Mouse (Mus musculus) thymus, adult 18-20 months (tissue): ENCODE measurements around the gene Rnf11.
A peak's percentile ranks its signal among the peaks of the same experiment; 100 is the strongest.

ENCODE experiments used
- DNase-seq, 2 experiments: peaks; one replicate each; pipeline ENCODE4 v3.0.0; 2022; ENCODE audit warnings: mixed read lengths in 2 of 2

Rnf11 gene

DNA sequence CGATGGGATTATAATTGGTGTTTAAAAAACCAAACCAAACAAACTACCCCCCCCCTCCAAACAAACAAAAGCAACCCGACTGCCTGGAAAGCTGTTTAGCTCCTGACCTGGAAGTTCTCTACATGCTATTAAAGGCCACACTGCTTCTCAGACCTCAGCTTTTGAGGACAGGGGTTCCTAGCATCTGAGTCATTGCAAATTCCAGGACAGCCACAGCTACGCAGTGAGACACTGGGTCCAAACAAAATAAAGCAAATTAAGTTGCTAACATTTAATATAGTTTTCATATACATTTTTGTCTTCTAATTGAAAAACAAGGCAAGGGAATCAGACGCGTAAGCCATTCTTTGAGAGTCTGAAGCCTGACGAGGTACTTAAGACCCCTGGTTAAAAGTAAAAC, 40.1 kb downstream of the Rnf11 start:
- DNase-seq, result no peak

GRCm38 (mm10) chr4:109442649-109443048, 41.9 kb downstream of the Rnf11 start:
- no peak for DNase-seq

DNA sequence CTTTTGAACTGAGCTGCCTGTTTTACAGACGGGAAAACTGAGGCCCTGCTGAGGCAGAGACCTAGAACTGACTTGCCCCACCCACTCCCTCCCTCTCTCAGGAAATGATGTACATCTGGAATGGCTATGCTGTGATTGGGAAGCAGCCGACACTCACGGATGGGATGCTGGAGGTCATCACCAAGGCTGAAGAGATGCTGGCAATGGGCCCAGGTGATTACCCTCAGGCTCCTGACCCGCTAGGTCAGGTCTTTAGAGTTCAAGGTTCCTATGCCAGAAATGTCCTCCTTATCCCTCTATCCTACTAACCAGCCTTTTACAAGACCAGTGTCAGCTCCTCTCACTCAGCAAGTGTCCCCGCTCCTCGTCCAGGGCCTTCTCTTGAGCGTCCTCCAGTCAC, 42.4 kb downstream of the Rnf11 start:
- DNase-seq, result no peak

DNA sequence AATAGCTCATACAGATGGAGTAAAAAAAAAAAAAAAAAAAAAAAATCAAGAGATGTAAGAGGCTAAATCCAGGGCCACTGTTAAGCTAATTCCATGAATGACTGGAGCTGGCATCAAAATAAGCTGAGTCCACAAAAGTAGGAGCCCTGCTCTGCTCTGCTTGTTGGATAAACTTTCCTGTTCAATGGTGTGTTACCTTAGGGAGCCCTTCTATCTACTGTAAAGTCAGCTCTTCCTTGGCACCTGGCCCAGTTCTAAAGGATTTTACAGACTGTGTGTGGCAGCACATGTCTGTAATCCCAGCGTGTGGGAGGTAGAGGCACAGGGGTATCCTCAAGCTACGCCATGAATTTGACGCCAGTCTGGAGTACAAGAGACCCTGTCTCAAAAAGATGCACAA, 43.5 kb downstream of the Rnf11 start:
- no peak for DNase-seq

DNA sequence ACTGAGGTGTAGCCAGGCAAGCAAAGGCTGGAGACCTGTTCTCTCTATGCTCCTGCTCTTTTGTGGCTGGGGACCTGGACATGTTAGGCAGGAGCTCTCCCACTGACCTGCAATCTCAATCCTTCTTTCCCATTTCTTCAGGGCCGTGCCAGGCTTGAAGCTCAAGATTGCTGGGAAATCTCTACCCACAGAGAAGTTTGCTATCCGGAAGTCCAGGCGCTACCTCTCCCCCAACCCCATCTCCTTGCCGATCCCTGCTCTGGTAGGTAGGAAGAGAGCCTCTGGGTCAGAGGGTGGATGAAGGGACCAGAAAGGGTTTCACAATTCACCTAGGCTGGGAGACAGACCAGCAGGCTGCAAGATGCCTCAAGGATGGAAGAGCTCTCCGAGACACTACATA, 44.1 kb downstream of the Rnf11 start:
- DNase-seq, result no peak

DNA sequence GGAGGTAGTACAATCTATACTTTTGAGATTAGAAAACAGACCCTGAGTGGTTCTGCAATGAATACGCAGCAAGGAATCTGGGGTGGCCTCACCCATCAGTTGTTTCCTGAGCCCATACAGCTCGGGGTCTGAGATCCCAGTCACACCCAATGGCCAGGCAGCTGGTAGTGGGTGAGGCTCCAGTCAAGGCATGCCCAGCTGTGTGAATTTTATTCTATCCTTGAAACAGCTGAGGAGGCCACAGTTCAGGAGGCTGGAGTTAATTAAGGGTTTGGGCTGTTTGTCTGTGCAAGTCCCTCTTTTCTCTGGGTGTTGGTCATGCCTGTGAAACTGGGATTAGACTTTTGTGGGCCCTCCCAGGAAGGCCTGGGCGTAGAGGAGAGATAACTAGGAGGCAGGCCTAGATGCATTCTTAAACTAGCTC, 44.7 kb downstream of the Rnf11 start:
- no peak for DNase-seq

DNA sequence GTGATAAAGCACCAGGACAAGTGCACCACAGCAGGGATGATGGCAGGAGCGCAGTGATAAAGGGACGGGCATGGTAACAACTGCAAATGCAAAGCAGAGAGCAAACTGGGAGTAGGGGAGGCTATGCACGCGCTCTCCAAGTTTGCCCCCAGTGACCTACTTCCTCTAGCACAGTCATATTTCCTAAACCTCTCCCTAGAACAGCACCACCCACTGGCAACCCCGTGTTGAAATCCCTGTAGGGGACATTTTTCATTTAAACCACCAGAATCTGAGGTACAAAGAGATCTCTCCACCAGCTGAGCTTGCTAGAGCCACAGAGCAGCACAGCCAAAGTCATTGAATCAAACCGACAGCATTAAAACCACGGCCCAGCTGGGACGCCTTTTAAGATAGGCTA, 45.4 kb downstream of the Rnf11 start:
- DNase-seq, result no peak

- DNase-seq, result peak in 1 of 2 experiments; percentile 19
These were observed 46.3 kb downstream of the Rnf11 start for GRCm38 (mm10) chr4:109437913-109438878.

DNA sequence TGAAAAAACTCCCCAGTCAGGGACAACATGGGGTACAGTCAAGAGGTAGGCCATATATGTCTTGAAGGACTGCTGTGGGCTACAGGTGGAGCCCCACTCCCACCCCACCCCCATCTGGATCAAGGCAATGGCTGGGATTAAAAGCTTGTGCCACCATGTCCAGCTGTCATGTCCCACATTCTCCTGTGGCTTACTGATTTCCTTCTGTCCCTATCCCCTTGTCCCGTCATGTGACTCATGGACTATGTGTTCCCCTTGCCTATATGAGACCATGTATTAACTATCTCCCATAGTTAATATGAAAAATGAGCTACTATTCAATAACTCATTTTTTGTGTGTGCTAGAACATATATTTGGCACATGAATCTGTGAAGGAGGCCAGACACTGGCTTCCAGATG, 50.3 kb downstream of the Rnf11 start:
- no peak for DNase-seq

GRCm38 (mm10) chr4:109433641-109434040, 50.9 kb downstream of the Rnf11 start:
- no peak for DNase-seq

DNA sequence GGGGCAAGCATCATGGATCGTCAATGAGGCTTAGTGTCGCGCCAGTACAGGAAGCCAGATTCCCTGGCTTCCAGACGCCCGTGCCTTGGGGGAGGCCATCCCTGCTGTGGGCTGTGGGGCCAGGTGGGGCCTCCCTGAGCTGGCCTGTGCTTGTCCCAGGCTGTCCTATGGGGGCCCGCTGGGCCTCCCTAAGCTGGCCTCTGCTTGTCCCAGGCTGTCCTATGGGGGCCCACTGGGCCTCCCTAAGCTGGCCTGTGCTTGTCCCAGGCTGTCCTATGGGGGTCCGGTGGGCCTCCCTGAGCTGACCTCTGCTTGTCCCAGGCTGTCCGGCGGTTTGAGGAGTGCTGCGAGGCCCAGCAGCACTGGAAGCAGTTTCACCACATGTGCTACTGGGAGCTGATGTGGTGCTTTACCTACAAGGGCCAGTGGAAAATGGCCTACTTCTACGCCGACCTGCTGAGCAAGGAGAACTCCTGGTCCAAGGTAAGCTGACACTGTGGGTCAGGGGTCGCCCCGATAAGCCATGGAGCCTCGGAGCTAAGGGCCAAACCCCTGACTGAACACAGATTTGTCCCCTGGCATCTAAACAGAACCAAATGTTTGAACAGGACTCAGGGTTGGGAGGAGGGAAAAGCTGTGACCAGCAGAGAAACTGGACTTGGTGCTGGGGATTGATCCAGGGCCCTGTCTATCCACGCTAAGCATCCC, 51.7 kb downstream of the Rnf11 start:
- no peak for DNase-seq

- DNase-seq, result peak in 1 of 2 experiments; percentile 43
These were observed 53.7 kb downstream of the Rnf11 start for GRCm38 (mm10) chr4:109430854-109431253.

DNA sequence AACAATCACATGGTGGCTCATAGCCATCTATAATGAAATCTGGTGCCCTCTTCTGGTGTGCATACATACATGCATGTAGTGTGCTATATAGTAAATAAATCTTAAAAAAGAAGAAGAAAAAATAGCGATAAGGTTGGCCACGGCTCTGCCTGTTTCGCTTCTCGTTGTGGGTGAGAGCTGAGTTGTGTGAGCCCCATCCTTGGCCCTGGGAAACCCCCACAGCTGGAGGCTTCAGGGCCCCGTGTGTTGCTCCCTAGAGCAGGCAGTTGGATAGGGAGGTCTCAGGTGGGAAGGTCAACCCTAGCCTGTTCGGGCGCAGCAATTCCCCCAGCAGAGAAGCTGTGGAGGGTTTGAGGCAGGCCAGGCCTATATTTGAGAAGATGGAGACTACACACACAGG, 54.3 kb downstream of the Rnf11 start:
- DNase-seq, result no peak

DNA sequence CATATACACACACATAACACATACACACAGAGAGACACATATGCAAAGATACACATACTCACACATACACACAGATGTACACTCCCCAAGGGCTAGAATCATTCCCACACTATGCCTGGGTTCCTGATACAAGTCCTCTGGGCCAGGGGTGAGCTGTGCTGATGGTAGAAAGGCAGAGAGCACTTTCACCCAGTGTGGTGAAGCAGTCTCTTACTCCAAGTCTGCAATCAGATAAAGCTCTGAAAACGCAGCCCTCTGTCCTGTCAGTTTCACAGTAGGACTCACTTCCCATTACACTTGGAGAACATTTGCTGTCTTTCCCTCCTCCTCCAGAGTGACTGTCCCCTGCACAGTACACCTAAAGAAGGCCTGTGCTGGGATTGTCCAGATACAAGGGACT, 57.5 kb downstream of the Rnf11 start:
- DNase-seq, result no peak

- no peak for DNase-seq
These were observed 61.1 kb downstream of the Rnf11 start for GRCm38 (mm10) chr4:109423438-109423837.

DNA sequence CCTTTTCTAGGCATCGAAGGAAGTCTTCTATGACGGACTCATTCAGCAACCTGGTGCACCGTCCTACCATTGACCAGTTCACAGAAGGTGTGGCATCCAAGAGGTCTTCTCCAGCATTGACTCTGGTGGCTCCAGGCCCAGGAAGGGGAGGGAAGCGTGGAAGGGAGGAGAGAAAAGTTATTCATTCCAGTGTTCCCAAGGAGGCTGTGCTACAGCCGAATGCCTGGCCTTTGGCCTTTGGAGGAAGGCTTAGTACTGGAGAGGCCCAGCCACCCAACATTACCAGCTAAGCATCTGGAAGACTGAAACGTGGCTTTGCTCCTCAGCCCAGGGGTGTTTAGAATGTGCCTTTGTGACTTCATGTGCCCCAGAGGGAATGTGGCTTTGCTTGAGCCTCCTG, 62.1 kb downstream of the Rnf11 start:
- DNase-seq, result no peak

GRCm38 (mm10) chr4:109421608-109422007, 62.9 kb downstream of the Rnf11 start:
- no peak for DNase-seq

DNA sequence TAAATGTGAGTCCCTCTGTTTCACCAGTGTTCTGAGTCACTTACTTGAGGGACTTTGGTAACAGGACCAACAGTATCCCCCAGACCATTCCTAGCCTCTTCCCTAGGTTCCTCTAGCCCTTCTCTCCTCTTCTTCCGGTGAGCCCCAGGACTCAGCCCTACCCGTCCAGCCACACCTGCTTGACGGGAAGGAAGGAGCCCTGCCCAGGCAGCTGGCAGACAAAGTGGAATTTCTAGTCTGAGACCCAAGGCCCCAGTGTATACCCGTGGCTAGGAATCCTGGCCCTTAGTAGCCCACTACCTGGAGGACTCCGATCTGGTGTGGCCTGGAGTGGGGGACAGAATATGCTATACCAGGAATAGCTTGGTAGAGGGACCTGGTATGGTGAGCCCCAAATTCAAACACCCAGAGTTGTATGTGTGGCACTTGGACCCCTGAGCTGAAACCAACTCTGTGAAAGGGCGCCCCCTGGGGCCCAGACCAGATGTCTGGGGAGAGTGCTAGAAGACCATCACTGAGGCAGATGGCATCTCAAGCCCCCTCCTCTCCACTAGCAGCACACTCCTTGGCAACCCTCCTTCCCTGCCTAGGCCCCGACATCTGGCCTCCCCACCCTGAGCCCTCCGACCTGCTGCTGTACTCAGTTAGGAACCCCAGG, 64.3 kb downstream of the Rnf11 start:
- DNase-seq, result no peak

DNA sequence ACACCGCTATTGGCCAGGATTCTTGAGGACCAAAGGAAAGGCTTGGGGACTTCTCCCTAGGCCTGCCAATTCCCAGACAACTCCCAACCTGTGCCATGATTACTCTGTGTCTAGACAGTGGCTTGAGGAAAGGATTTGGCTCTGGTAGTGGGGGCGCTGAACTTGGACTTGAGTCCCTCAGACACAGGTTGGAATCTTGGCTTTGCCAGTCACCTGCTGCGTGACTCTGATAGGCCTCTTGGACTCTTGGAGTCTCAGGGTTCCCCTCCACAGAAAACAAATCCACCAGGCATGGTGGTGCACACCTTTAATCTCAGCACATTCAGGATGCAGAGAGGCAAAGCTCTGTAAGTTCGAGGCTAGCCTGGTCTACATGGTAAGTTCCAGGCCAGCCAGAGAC, 65.0 kb downstream of the Rnf11 start:
- no peak for DNase-seq

DNA sequence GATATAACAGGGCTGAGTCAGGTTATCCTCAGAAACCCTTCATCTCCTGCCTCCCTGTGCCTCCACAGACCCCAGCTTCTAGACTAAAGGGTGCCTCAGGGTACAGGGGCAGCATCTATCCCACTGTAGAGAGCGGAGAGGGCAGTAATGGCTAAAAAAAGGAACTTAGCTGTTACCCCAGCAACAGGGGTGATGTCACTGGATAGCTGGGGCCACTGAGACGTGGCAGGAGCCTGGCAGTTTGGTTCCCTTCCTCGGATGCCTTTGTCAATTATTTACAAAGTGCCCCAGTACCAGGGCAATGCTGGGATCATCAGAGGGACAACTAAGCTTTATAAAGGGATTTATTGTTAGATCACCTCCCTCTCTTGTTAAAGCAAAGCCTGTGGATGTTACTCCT, 65.5 kb downstream of the Rnf11 start:
- DNase-seq, result no peak

DNA sequence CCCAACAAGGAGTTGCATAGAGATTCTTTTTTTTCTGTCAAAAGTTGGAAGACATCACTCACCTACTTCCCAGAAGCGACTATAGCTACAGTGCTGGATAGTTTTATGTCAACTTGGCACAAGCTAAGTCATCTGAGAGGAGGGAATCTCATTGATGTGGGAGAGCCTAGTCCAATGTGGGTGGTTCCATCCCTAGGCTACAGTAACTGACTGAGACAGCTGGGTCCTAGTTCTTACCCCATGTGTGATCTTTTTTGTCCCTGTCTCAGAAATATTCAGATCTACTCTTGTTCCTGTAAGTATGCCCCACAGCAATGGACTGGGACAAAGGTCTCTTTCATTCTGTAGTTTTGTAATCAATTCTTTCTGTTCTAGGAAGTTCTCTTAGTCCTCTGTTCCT, 66.5 kb downstream of the Rnf11 start:
- DNase-seq, result no peak

DNA sequence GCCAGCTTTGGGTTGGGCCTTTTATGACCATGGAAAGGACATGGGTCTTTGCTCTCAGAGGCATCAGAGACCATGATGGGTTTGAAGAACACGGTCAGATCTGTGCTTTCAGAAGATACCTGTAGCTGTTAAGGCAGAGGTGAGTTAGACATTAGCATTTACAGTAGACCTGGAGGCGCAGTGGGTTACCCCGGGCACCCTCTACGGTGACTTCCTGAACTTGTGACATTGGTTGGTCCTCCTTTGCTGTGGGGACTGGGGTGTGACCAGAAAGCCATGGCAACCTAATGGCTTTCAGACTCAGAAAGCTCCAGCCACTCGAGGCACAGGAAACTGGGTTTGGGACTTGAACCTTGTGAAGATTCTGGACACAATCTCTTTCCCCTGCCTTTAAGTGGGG, 72.3 kb downstream of the Rnf11 start:
- DNase-seq, result no peak

DNA sequence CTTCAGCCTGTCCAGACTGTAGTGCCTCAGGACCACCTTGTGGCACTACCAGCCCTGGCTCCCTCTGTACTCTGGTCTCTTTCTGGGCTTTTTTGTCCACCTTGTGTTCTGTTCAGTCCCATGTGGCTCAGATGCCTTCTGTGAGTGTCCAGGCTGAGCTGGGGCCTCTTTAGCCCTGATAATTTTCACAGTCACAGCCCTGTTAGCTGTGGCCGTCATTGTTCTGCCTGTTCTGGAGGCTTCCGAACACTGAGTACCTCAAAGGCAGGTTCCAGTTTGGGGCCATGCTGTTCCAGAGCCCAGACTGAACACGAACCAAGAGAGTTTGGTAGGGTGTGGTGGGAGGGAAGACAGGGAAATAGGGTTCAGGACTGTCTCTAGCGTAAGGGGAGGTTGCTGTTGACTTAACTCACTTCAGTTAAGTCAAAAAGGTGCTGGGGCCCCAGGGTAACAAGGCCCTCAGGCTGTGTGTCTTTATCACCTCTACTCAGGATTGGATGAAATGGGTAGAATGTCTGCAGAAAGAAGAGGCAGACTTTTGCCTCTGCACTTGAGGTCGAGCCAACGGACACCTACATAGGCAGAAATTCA, 73.1 kb downstream of the Rnf11 start:
- DNase-seq, result no peak
